Mouse (Mus musculus): ENCODE measurements around the gene Pheta1. TPM values are rescaled to one million over a fixed set of nuclear protein-coding genes. Genes with fewer than 3 reads are reported as not detected.

The Pheta1 gene
- polyA plus RNA-seq, 1 experiment from 2014 or later = 40.1 TPM

- peaks cover 9% of the 10 kb centered on the region for H3K9me3 ChIP-seq (ENCODE audit: control insufficient read depth, low read length)
- H3K4me2 ChIP-seq (ENCODE audit: low read length) = no peak overlapping the region
- H3K36me3 ChIP-seq (ENCODE audit: control insufficient read depth, insufficient read depth, low read length) = peaks cover 57% of the 10 kb centered on the region
- WGBS = 92% methylated on average over 11 of the region's 11 CpGs
- no peaks in the 10 kb centered on the region for H3K27me3 ChIP-seq (ENCODE audit: control insufficient read depth, insufficient read depth, low read length)
- H3K27ac ChIP-seq (replicated peaks; ENCODE audit: low read depth, low read length) = no peak overlapping the region
- no peaks in the 10 kb centered on the region for H3K4me1 ChIP-seq (ENCODE audit: control insufficient read depth, insufficient read depth, low read length)
- ATAC-seq (ENCODE audit: low FRiP score, low TSS enrichment) (no peak), DNase-seq (no peak)
- no peak overlapping the region for H3K9ac ChIP-seq (replicated peaks; ENCODE audit: low read length)
- H3K4me3 ChIP-seq (replicated peaks; ENCODE audit: low read depth, low read length) = no peak overlapping the region
These were observed 8.0 kb downstream of the Pheta1 start for GRCm38 (mm10) chr5:121856740-121857139.

DNA sequence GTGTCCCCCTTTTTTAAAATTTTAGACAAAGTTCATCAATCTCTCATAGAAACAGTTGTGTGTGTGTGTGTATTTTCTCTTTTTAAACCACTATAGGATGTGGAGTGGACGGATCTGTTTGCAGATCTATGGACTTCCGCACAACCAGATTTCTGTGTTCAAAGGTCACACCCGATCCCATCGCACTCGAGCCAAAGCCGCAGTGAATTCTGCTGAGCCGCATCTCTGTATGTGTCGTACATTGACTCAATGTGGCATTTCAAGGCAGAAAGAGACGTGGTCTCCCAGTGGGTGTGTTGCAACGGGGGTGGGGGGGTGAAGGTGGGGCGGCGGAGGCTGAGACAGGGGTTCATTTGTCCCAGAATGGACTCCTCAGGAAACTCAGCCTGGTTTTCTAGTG is 9.6 kb downstream of the Pheta1 start:
- Histone ChIP-seq H3K27me3 (ENCODE audit: control insufficient read depth, insufficient read depth, low read length) (no peaks in the 10 kb centered on the region), H3K4me1 (ENCODE audit: control insufficient read depth, insufficient read depth, low read length) (no peaks in the 10 kb centered on the region), H3K27ac (replicated peaks; ENCODE audit: low read depth, low read length) (no peak overlapping the region), H3K4me3 (replicated peaks; ENCODE audit: low read depth, low read length) (no peak overlapping the region), H3K4me2 (ENCODE audit: low read length) (no peak overlapping the region), H3K9ac (replicated peaks; ENCODE audit: low read length) (no peak overlapping the region), H3K9me3 (ENCODE audit: control insufficient read depth, low read length) (peaks cover 9% of the 10 kb centered on the region), H3K36me3 (ENCODE audit: control insufficient read depth, insufficient read depth, low read length) (peaks cover 41% of the 10 kb centered on the region)
- WGBS = 92% methylated on average over 12 of the region's 12 CpGs
- no peak for ATAC-seq (ENCODE audit: low FRiP score, low TSS enrichment)
- no peak for DNase-seq

GRCm38 (mm10) chr5:121861964-121862363 is 13.2 kb downstream of the Pheta1 start:
- Histone ChIP-seq H3K27ac (replicated peaks; ENCODE audit: low read depth, low read length) (no peak overlapping the region), H3K9ac (replicated peaks; ENCODE audit: low read length) (no peak overlapping the region), H3K9me3 (ENCODE audit: control insufficient read depth, low read length) (peaks cover 9% of the 10 kb centered on the region), H3K4me1 (ENCODE audit: control insufficient read depth, insufficient read depth, low read length) (no peaks in the 10 kb centered on the region), H3K27me3 (ENCODE audit: control insufficient read depth, insufficient read depth, low read length) (no peaks in the 10 kb centered on the region), H3K36me3 (ENCODE audit: control insufficient read depth, insufficient read depth, low read length) (peaks cover 35% of the 10 kb centered on the region), H3K4me3 (replicated peaks; ENCODE audit: low read depth, low read length) (no peak overlapping the region), H3K4me2 (ENCODE audit: low read length) (no peak overlapping the region)
- no peak for ATAC-seq (ENCODE audit: low FRiP score, low TSS enrichment)
- no peak for DNase-seq
- WGBS = 66% methylated on average over 5 of the region's 5 CpGs

DNA sequence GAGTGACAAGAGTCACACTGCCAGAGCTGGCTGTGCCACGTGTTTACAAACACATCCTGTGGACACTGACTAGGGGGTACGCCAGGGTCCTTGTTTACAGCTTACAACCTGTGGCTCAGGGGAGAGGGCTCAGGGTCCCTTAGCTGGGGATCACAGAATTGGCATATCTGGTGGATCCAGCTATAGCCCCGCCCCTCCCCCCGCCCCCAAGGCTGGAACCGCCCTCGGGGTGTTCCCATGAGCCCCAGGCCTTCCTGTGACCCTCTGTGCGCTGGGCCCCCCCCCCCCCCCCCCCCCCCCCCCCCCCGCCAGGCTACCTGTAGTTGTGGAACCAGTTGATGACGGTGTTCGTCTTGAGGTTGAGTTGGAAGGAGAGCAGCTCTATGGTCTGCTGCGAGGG is 15.5 kb downstream of the Pheta1 start:
- Histone ChIP-seq H3K4me1 (ENCODE audit: control insufficient read depth, insufficient read depth, low read length) (no peaks in the 10 kb centered on the region), H3K27ac (replicated peaks; ENCODE audit: low read depth, low read length) (no peak overlapping the region), H3K9ac (replicated peaks; ENCODE audit: low read length) (no peak overlapping the region), H3K9me3 (ENCODE audit: control insufficient read depth, low read length) (peaks cover 9% of the 10 kb centered on the region), H3K4me2 (ENCODE audit: low read length) (no peak overlapping the region), H3K27me3 (ENCODE audit: control insufficient read depth, insufficient read depth, low read length) (no peaks in the 10 kb centered on the region), H3K36me3 (ENCODE audit: control insufficient read depth, insufficient read depth, low read length) (peaks cover 46% of the 10 kb centered on the region), H3K4me3 (replicated peaks; ENCODE audit: low read depth, low read length) (no peak overlapping the region)
- DNase-seq (no peak), ATAC-seq (ENCODE audit: low FRiP score, low TSS enrichment) (no peak)
- WGBS = 16% methylated on average over 7 of the region's 11 CpGs

- no peak overlapping the region for H3K4me3 ChIP-seq (replicated peaks; ENCODE audit: low read depth, low read length)
- H3K27ac ChIP-seq (replicated peaks; ENCODE audit: low read depth, low read length) = no peak overlapping the region
- no peaks in the 10 kb centered on the region for H3K27me3 ChIP-seq (ENCODE audit: control insufficient read depth, insufficient read depth, low read length)
- no peaks in the 10 kb centered on the region for H3K9me3 ChIP-seq (ENCODE audit: control insufficient read depth, low read length)
- WGBS = 75% methylated on average over 5 of the region's 5 CpGs
- H3K9ac ChIP-seq (replicated peaks; ENCODE audit: low read length) = no peak overlapping the region
- H3K36me3 ChIP-seq (ENCODE audit: control insufficient read depth, insufficient read depth, low read length) = peaks cover 37% of the 10 kb centered on the region
- DNase-seq (no peak), ATAC-seq (ENCODE audit: low FRiP score, low TSS enrichment) (no peak)
- no peak overlapping the region for H3K4me2 ChIP-seq (ENCODE audit: low read length)
- H3K4me1 ChIP-seq (ENCODE audit: control insufficient read depth, insufficient read depth, low read length) = no peaks in the 10 kb centered on the region
These were observed 19.2 kb downstream of the Pheta1 start for GRCm38 (mm10) chr5:121867963-121868362.

DNA sequence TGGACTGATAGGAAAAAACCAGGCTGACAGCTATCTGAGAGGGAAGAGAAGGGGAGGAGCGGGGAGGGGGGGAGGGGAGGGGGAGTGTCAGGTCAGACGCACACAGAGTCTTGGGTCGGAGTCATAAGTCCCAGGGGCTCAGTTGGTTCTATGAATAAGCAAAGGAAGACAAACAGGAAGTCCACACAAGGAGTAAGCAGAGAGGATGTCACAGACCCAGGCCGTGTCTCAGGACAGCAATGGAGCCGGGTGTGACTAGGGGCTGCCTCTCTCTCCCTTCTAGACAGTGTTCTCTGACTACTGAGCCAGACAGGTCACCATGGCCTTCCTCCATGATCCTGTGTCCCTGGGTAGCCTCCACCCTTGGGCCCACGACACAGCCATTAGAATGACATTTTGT is 22.0 kb downstream of the Pheta1 start:
- ATAC-seq (ENCODE audit: low FRiP score, low TSS enrichment) = no peak
- DNase-seq = no peak
- Histone ChIP-seq H3K4me2 (ENCODE audit: low read length) (no peak overlapping the region), H3K4me1 (ENCODE audit: control insufficient read depth, insufficient read depth, low read length) (no peaks in the 10 kb centered on the region), H3K4me3 (replicated peaks; ENCODE audit: low read depth, low read length) (no peak overlapping the region), H3K27me3 (ENCODE audit: control insufficient read depth, insufficient read depth, low read length) (no peaks in the 10 kb centered on the region), H3K27ac (replicated peaks; ENCODE audit: low read depth, low read length) (no peak overlapping the region), H3K36me3 (ENCODE audit: control insufficient read depth, insufficient read depth, low read length) (peaks cover 55% of the 10 kb centered on the region), H3K9ac (replicated peaks; ENCODE audit: low read length) (no peak overlapping the region), H3K9me3 (ENCODE audit: control insufficient read depth, low read length) (no peaks in the 10 kb centered on the region)
- WGBS = 88% methylated on average over 6 of the region's 6 CpGs

GRCm38 (mm10) chr5:121871515-121872030 is 22.8 kb downstream of the Pheta1 start:
- no peak for DNase-seq
- 90% methylated on average over 13 of the region's 13 CpGs for WGBS
- Histone ChIP-seq H3K9me3 (ENCODE audit: control insufficient read depth, low read length) (no peaks in the 10 kb centered on the region), H3K4me3 (replicated peaks; ENCODE audit: low read depth, low read length) (no peak overlapping the region), H3K4me2 (ENCODE audit: low read length) (no peak overlapping the region), H3K27ac (replicated peaks; ENCODE audit: low read depth, low read length) (no peak overlapping the region), H3K9ac (replicated peaks; ENCODE audit: low read length) (no peak overlapping the region), H3K4me1 (ENCODE audit: control insufficient read depth, insufficient read depth, low read length) (no peaks in the 10 kb centered on the region), H3K36me3 (ENCODE audit: control insufficient read depth, insufficient read depth, low read length) (peaks cover 62% of the 10 kb centered on the region), H3K27me3 (ENCODE audit: control insufficient read depth, insufficient read depth, low read length) (no peaks in the 10 kb centered on the region)
- no peak for ATAC-seq (ENCODE audit: low FRiP score, low TSS enrichment)

DNA sequence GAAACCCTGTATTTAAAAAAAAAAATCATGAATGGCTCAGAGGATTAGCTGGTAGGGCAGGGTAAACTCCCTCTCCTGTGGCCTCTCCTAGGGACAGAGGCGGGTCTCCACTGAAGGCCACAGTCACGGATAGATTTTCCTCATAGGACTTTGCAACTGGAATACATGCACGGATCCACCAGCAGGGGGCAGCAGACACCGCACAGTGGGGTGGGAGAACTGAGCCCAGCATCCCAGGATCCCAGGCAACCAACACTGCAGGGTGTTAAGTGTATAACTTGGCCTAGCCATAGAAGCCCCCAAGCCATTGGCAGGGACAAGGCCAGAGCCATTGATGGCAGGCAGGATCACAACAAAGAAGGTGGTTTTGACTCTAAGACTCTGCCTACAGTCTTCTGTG is 23.4 kb downstream of the Pheta1 start:
- Histone ChIP-seq H3K4me2 (ENCODE audit: low read length) (no peak overlapping the region), H3K4me1 (ENCODE audit: control insufficient read depth, insufficient read depth, low read length) (no peaks in the 10 kb centered on the region), H3K36me3 (ENCODE audit: control insufficient read depth, insufficient read depth, low read length) (peaks cover 62% of the 10 kb centered on the region), H3K4me3 (replicated peaks; ENCODE audit: low read depth, low read length) (no peak overlapping the region), H3K9ac (replicated peaks; ENCODE audit: low read length) (no peak overlapping the region), H3K27me3 (ENCODE audit: control insufficient read depth, insufficient read depth, low read length) (no peaks in the 10 kb centered on the region), H3K27ac (replicated peaks; ENCODE audit: low read depth, low read length) (no peak overlapping the region), H3K9me3 (ENCODE audit: control insufficient read depth, low read length) (no peaks in the 10 kb centered on the region)
- DNase-seq (peak; percentile 93), ATAC-seq (ENCODE audit: low FRiP score, low TSS enrichment) (no peak)
- 7% methylated on average over 4 of the region's 4 CpGs for whole genome bisulfite sequencing

- DNase-seq = no peak
- Histone ChIP-seq H3K4me2 (ENCODE audit: low read length) (no peak overlapping the region), H3K27me3 (ENCODE audit: control insufficient read depth, insufficient read depth, low read length) (no peaks in the 10 kb centered on the region), H3K9me3 (ENCODE audit: control insufficient read depth, low read length) (no peaks in the 10 kb centered on the region), H3K36me3 (ENCODE audit: control insufficient read depth, insufficient read depth, low read length) (peaks cover 41% of the 10 kb centered on the region), H3K9ac (replicated peaks; ENCODE audit: low read length) (no peak overlapping the region), H3K4me3 (replicated peaks; ENCODE audit: low read depth, low read length) (no peak overlapping the region), H3K27ac (replicated peaks; ENCODE audit: low read depth, low read length) (no peak overlapping the region), H3K4me1 (ENCODE audit: control insufficient read depth, insufficient read depth, low read length) (no peaks in the 10 kb centered on the region)
- WGBS = 91% methylated on average over 12 of the region's 12 CpGs
- ATAC-seq (ENCODE audit: low FRiP score, low TSS enrichment) = no peak
These were observed 26.3 kb downstream of the Pheta1 start for GRCm38 (mm10) chr5:121875041-121875440.

Data from midbrain, embryonic 14.5 days (tissue).